Mouse (Mus musculus) layer of hippocampus, adult 9-10 months (tissue): Measurements from ENCODE around the gene Gm8024.
"Not testable (repeated sequence)": the region's sequence is repeated elsewhere in the genome, so short reads cannot be mapped to it uniquely, and the experiment has no call there.

ENCODE experiments used
- DNase-seq: peaks from one replicate; pipeline ENCODE4 v3.0.0; 2022; ENCODE audit warnings: low spot score

The Gm8024 gene

GRCm38 (mm10) chr14:42524182-42524581, at the start of gene Gm8024:
TSS of gene Gm8024 (minus strand) at chr14:42524282.
- not testable (repeated sequence) for DNase-seq

GRCm38 (mm10) chr14:42543170-42543701, 19.2 kb upstream of the Gm8024 start:
- DNase-seq: peak; percentile 11

GRCm38 (mm10) chr14:42542316-42543169, 18.5 kb upstream of the Gm8024 start:
- not testable (repeated sequence) for DNase-seq

GRCm38 (mm10) chr14:42502249-42502648, 21.8 kb downstream of the Gm8024 start, which contains the start of gene Gm8020:
TSS of gene Gm8020 (minus strand) at chr14:42502349.
- DNase-seq: not testable (repeated sequence)
